In the genomic region with DNA sequence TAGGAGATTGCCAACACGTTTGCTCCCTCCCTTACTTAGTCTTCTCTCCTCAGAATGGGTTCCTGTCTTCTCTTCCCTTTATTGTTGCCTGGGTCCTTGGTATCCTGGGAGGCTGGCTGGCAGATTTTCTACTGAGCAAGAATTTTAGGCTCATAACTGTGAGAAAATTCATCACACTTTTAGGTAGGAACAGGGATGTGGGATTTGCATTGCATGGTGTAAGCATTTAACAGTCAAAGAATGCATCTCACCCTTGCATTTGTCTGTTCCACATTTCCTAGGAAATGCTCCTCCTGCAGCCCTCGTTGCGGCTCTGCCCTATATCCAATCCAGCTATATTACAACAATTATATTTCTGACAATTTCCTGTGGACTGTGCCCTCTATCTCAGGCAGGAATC, we compare ENCODE assay signal across 33 mouse cellular contexts. TPM values are rescaled to one million over a fixed set of nuclear protein-coding genes. Genes with fewer than 3 reads are reported as not detected.
A peak's percentile ranks its signal among the peaks of the same experiment; 100 is the strongest.
DNase-seq lines count a peak whose midpoint lies in the region; ATAC-seq and TF ChIP-seq lines count a peak whose summit lies in the region.
"Had no signal": no experiment of that assay in that cellular context is flagged by ENCODE, and none has a peak within 500 bp of the region (broad histone marks: within the 10 kb centered on the region; RNA-seq: fewer than 3 reads in every experiment).

No protein-coding gene starts in this region.

- no peak overlapping the region for H3K4me3 ChIP-seq in midbrain, postnatal 0 days (ENCODE audit: low read depth, low read length)
- H3K4me3 ChIP-seq in midbrain, embryonic 11.5 days (ENCODE audit: low read depth, low read length): no peak overlapping the region
- H3K4me3 ChIP-seq: embryonic facial prominence, embryonic 13.5 days; embryonic facial prominence, embryonic 15.5 days; erythroblast, embryonic 14.5 days; forebrain, embryonic 10.5 days; forebrain, embryonic 12.5 days had no signal

- ATAC-seq in frontal cortex, adult (ENCODE audit: low TSS enrichment): peak; percentile 95
- peak; percentile 27; the same call in 1 of the 2 replicates for ATAC-seq in midbrain, postnatal 0 days (ENCODE audit: low FRiP score)
- ATAC-seq in midbrain, embryonic 11.5 days (ENCODE audit: low FRiP score): no peak
- ATAC-seq: activated CD4-positive, CD25-positive, alpha-beta regulatory T cell, adult 4 months; CD4-positive, CD25-positive, alpha-beta regulatory T cell, adult 4 months; forebrain, embryonic 14.5 days; forebrain, postnatal 0 days; Patski had no signal

- WGBS in midbrain, postnatal 0 days: 57% methylated on average over 3 of the region's 3 CpGs
- WGBS in midbrain, embryonic 11.5 days: 78% methylated on average over 3 of the region's 3 CpGs

- no peak for DNase-seq in frontal cortex, postnatal 10 days (ENCODE audit: low spot score in 2 of 2)
- no peak for DNase-seq in midbrain, postnatal 0 days (ENCODE audit: low spot score)
- no peak for DNase-seq in midbrain, embryonic 11.5 days (ENCODE audit: low spot score, missing footprints)
- peak; percentile 42 for DNase-seq in brain, adult 2 months (ENCODE audit: low read depth, low spot score)
- no peak for DNase-seq in left cerebral cortex, postnatal 10 days (ENCODE audit: extremely low spot score in 1 of 2, low spot score in 2 of 2)
- DNase-seq: adrenal gland, adult 8-10 months; adrenal gland, postnatal 14 days; adrenal gland, postnatal 36 days; B cell, adult 2 months; cerebellum, adult 11 months; cerebellum, adult 18-20 months; cerebellum, adult 8-10 months; cerebellum, adult 9-11 months; cerebellum, postnatal 14 days; cerebellum, postnatal 36 days; embryo, embryonic 11 days; forebrain, postnatal 0 days had no signal

- no peaks in the 10 kb centered on the region for H3K27me3 ChIP-seq in midbrain, postnatal 0 days (ENCODE audit: insufficient read depth, low read length)
- H3K27me3 ChIP-seq in midbrain, embryonic 11.5 days (ENCODE audit: control insufficient read depth, insufficient read depth, low read length): no peaks in the 10 kb centered on the region
- H3K27me3 ChIP-seq: CH12.LX; embryonic facial prominence, embryonic 13.5 days; embryonic facial prominence, embryonic 15.5 days; forebrain, embryonic 12.5 days had no signal

- H3K27ac ChIP-seq in midbrain, postnatal 0 days (ENCODE audit: low read depth, low read length): peak overlapping the region; percentile 43; the same call in 1 of the 2 replicates
- H3K27ac ChIP-seq in midbrain, embryonic 11.5 days (ENCODE audit: low read depth, low read length): no peak overlapping the region
- H3K27ac ChIP-seq: embryonic facial prominence, embryonic 13.5 days; embryonic facial prominence, embryonic 15.5 days; forebrain, embryonic 10.5 days; forebrain, embryonic 12.5 days had no signal

- H3K4me1 ChIP-seq in midbrain, postnatal 0 days (ENCODE audit: insufficient read depth, low read length): peaks cover 2% of the 10 kb centered on the region; the same call in 1 of the 2 replicates
- no peaks in the 10 kb centered on the region for H3K4me1 ChIP-seq in midbrain, embryonic 11.5 days (ENCODE audit: control insufficient read depth, insufficient read depth, low read length)
- H3K4me1 ChIP-seq: embryonic facial prominence, embryonic 13.5 days; embryonic facial prominence, embryonic 15.5 days; forebrain, embryonic 10.5 days; forebrain, embryonic 12.5 days had no signal

- H3K36me3 ChIP-seq in midbrain, postnatal 0 days (ENCODE audit: insufficient read depth, low read length): no peaks in the 10 kb centered on the region
- H3K36me3 ChIP-seq in midbrain, embryonic 11.5 days (ENCODE audit: control insufficient read depth, insufficient read depth, low read length): no peaks in the 10 kb centered on the region
- H3K36me3 ChIP-seq: embryonic facial prominence, embryonic 13.5 days; embryonic facial prominence, embryonic 15.5 days; forebrain, embryonic 10.5 days; forebrain, embryonic 12.5 days; G1E had no signal

- H3K9ac ChIP-seq in midbrain, postnatal 0 days (replicated peaks; ENCODE audit: low read length, poor library complexity, severe bottlenecking): no peak overlapping the region
- H3K9ac ChIP-seq in midbrain, embryonic 11.5 days (ENCODE audit: low read length): no peak overlapping the region
- H3K9ac ChIP-seq: embryonic facial prominence, embryonic 13.5 days; embryonic facial prominence, embryonic 15.5 days; forebrain, embryonic 12.5 days; forebrain, postnatal 0 days had no signal

- intact Hi-C loops in left cerebral cortex, postnatal 10 days (cut with DNase I): no loop called here

- no peak overlapping the region for H3K4me2 ChIP-seq in midbrain, postnatal 0 days (ENCODE audit: low read depth, low read length, poor library complexity, severe bottlenecking)
- no peak overlapping the region for H3K4me2 ChIP-seq in midbrain, embryonic 11.5 days
- H3K4me2 ChIP-seq: embryonic facial prominence, embryonic 13.5 days; embryonic facial prominence, embryonic 15.5 days; forebrain, embryonic 12.5 days had no signal

- TF ChIP-seq CTCF in midbrain, postnatal 0 days (IDR thresholded peaks at IDR 0.05): no peak

- H3K9me3 ChIP-seq in midbrain, postnatal 0 days (ENCODE audit: low read length): no peaks in the 10 kb centered on the region
- no peaks in the 10 kb centered on the region for H3K9me3 ChIP-seq in midbrain, embryonic 11.5 days (ENCODE audit: control insufficient read depth, low read length)
- H3K9me3 ChIP-seq: embryonic facial prominence, embryonic 13.5 days; embryonic facial prominence, embryonic 15.5 days; forebrain, embryonic 10.5 days; forebrain, embryonic 12.5 days; G1E had no signal

RNA-seq across cellular contexts. Expression of a gene that starts 11.1 kb away (rescaled TPM):
- not detected in 2 replicates for total RNA-seq in midbrain, postnatal 0 days (2014; rRNA removed)
- not detected in 2 replicates for polyA plus RNA-seq in midbrain, postnatal 0 days (2015; fragmentation: Nextera tagmentation; extraction: Ambion mirVana)
- polyA plus RNA-seq in midbrain, embryonic 11.5 days (2014; fragmentation: Nextera tagmentation; extraction: Ambion mirVana): 0.08 TPM in 1 of 2 replicates, not detected in the other
- not detected for total RNA-seq in left cerebral cortex, postnatal 10 days (2021)
- total RNA-seq: adrenal gland, adult 18-20 months; adrenal gland, adult 8-10 months; adrenal gland, postnatal 36 days; CH12.LX; common myeloid progenitor, adult 5-6 weeks; forebrain, postnatal 0 days had no signal
- polyA plus RNA-seq: activated CD4-positive, CD25-positive, alpha-beta regulatory T cell, adult 4 months; brain, embryonic 14.5 days; embryonic facial prominence, embryonic 11.5 days; embryonic facial prominence, embryonic 13.5 days; embryonic facial prominence, embryonic 15.5 days; erythroblast, embryonic 14.5 days; forebrain, embryonic 10.5 days; forebrain, embryonic 12.5 days; forebrain, embryonic 14.5 days; forebrain, postnatal 0 days; G1E had no signal

RNA-seq across cellular contexts. Expression of a gene that starts 17.2 kb away (rescaled TPM):
- 0.05 TPM in 1 of 2 replicates, not detected in the other for total RNA-seq in midbrain, postnatal 0 days (2014; rRNA removed)
- not detected in 2 replicates for polyA plus RNA-seq in midbrain, postnatal 0 days (2015; fragmentation: Nextera tagmentation; extraction: Ambion mirVana)
- not detected in 2 replicates for polyA plus RNA-seq in midbrain, embryonic 11.5 days (2014; fragmentation: Nextera tagmentation; extraction: Ambion mirVana)
- under 1 TPM; 0.19 to 0.28 TPM for total RNA-seq in left cerebral cortex, postnatal 10 days (2021)
- total RNA-seq: CH12.LX; common myeloid progenitor, adult 5-6 weeks had no signal
- polyA plus RNA-seq: activated CD4-positive, CD25-positive, alpha-beta regulatory T cell, adult 4 months; brain, embryonic 14.5 days; CD4-positive, CD25-positive, alpha-beta regulatory T cell, adult 4 months; embryonic facial prominence, embryonic 11.5 days; embryonic facial prominence, embryonic 13.5 days; embryonic facial prominence, embryonic 15.5 days; erythroblast, embryonic 14.5 days; forebrain, embryonic 10.5 days; forebrain, embryonic 12.5 days; forebrain, embryonic 14.5 days; forebrain, postnatal 0 days; G1E had no signal

RNA-seq across cellular contexts. Expression of a gene that starts 49.6 kb away (rescaled TPM):
- 0.11 TPM in 1 of 2 replicates, not detected in the other for total RNA-seq in midbrain, postnatal 0 days (2014; rRNA removed)
- not detected in 2 replicates for polyA plus RNA-seq in midbrain, postnatal 0 days (2015; fragmentation: Nextera tagmentation; extraction: Ambion mirVana)
- polyA plus RNA-seq in midbrain, embryonic 11.5 days (2014; fragmentation: Nextera tagmentation; extraction: Ambion mirVana): not detected in 2 replicates
- total RNA-seq in left cerebral cortex, postnatal 10 days (2021): not detected
- total RNA-seq: adrenal gland, adult 18-20 months; CH12.LX; common myeloid progenitor, adult 5-6 weeks; forebrain, postnatal 0 days had no signal
- polyA plus RNA-seq: activated CD4-positive, CD25-positive, alpha-beta regulatory T cell, adult 4 months; brain, embryonic 14.5 days; CD4-positive, CD25-positive, alpha-beta regulatory T cell, adult 4 months; embryonic facial prominence, embryonic 11.5 days; embryonic facial prominence, embryonic 13.5 days; embryonic facial prominence, embryonic 15.5 days; erythroblast, embryonic 14.5 days; forebrain, embryonic 10.5 days; forebrain, embryonic 12.5 days; forebrain, embryonic 14.5 days; forebrain, postnatal 0 days; G1E; Patski had no signal

RNA-seq across cellular contexts. Expression of a gene that starts 58.4 kb away (rescaled TPM):
- not detected in 2 replicates for total RNA-seq in midbrain, postnatal 0 days (2014; rRNA removed)
- not detected in 2 replicates for polyA plus RNA-seq in midbrain, postnatal 0 days (2015; fragmentation: Nextera tagmentation; extraction: Ambion mirVana)
- not detected in 2 replicates for polyA plus RNA-seq in midbrain, embryonic 11.5 days (2014; fragmentation: Nextera tagmentation; extraction: Ambion mirVana)
- total RNA-seq in left cerebral cortex, postnatal 10 days (2021): not detected
- total RNA-seq: forebrain, postnatal 0 days had no signal
- polyA plus RNA-seq: activated CD4-positive, CD25-positive, alpha-beta regulatory T cell, adult 4 months; brain, embryonic 14.5 days; CD4-positive, CD25-positive, alpha-beta regulatory T cell, adult 4 months; embryonic facial prominence, embryonic 11.5 days; embryonic facial prominence, embryonic 13.5 days; embryonic facial prominence, embryonic 15.5 days; erythroblast, embryonic 14.5 days; forebrain, embryonic 10.5 days; forebrain, embryonic 12.5 days; forebrain, embryonic 14.5 days; forebrain, postnatal 0 days; G1E had no signal
